Mouse (Mus musculus): Measurements from ENCODE around the gene Cabin1. TPM values are rescaled to one million over a fixed set of nuclear protein-coding genes. Genes with fewer than 3 reads are reported as not detected.

Gene Cabin1
- total and polyA plus RNA-seq, 3 experiments: 27.2 to 115 (median 54.9) TPM

- no peak overlapping the region for H3K27ac ChIP-seq (ENCODE audit: control insufficient read depth, low read depth, low read length)
- DNase-seq (ENCODE audit: low read depth, low spot score): no peak
These were observed 116.0 kb downstream of the Cabin1 start for GRCm38 (mm10) chr10:75648091-75648490.

GRCm38 (mm10) chr10:75647362-75647761 is 116.8 kb downstream of the Cabin1 start:
- no peaks in the 10 kb centered on the region for H3K9me3 ChIP-seq (replicated peaks; ENCODE audit: insufficient read depth, low read length)

More at GRCm38 (mm10) chr10:75648091-75648490, 116.0 kb downstream of the Cabin1 start:
- Histone ChIP-seq H3K4me1 (ENCODE audit: control insufficient read depth in 1 of 2, insufficient read depth in 2 of 2, low read length in 2 of 2) (peaks cover 0 to 3% of the 10 kb centered on the region in 2 experiments; a peak in 2 of 4 replicates), H3K79me2 (ENCODE audit: control insufficient read depth, insufficient read depth, low read length, poor library complexity) (no peaks in the 10 kb centered on the region), H3K9me3 (replicated peaks; ENCODE audit: insufficient read depth, low read length) (no peaks in the 10 kb centered on the region), H3K27me3 (ENCODE audit: control insufficient read depth in 1 of 2, insufficient read depth in 2 of 2, low read length in 2 of 2) (no peaks in the 10 kb centered on the region), H3K9ac (ENCODE audit: control insufficient read depth, low read depth, low read length, poor library complexity, severe bottlenecking) (no peak overlapping the region), H3K36me3 (ENCODE audit: control insufficient read depth in 1 of 2, insufficient read depth in 2 of 2, low read length in 2 of 2) (peaks cover 0 to 3% of the 10 kb centered on the region in 2 experiments; a peak in 1 of 4 replicates), H3K4me3 (ENCODE audit: control insufficient read depth in 1 of 2, insufficient read depth in 1 of 2, low read depth in 2 of 2, low read length in 2 of 2) (no peak overlapping the region)
- TF ChIP-seq MYB (IDR thresholded peaks at IDR 0.05; ENCODE audit: low read depth, low read length) (no peak), ZMIZ1 (IDR thresholded peaks at IDR 0.05; ENCODE audit: low read depth, low read length) (no peak), SMC3 (IDR thresholded peaks at IDR 0.05; ENCODE audit: low read depth, low read length) (no peak), TBP (IDR thresholded peaks at IDR 0.05; ENCODE audit: low read depth, low read length) (no peak), USF1 (IDR thresholded peaks at IDR 0.05; ENCODE audit: low read depth, low read length) (no peak), TCF12 (IDR thresholded peaks at IDR 0.05; ENCODE audit: low read depth, low read length) (no peak)

GRCm38 (mm10) chr10:75646406-75646805 is 117.7 kb downstream of the Cabin1 start:
- TF ChIP-seq CHD1 (IDR thresholded peaks at IDR 0.05; ENCODE audit: low read depth, low read length) (no peak), MYC (IDR thresholded peaks at IDR 0.05; ENCODE audit: low read depth, low read length) (no peak), TCF12 (IDR thresholded peaks at IDR 0.05; ENCODE audit: low read depth, low read length) (no peak), JUND (IDR thresholded peaks at IDR 0.05; ENCODE audit: low read depth, low read length) (no peak), CHD2 (IDR thresholded peaks at IDR 0.05; ENCODE audit: low read length) (no peak), ETS1 (IDR thresholded peaks at IDR 0.05; ENCODE audit: low read depth, low read length) (no peak), POLR2A (IDR thresholded peaks at IDR 0.05; ENCODE audit: control insufficient read depth in 1 of 2, insufficient read depth in 1 of 2, low read depth in 1 of 2, low read length in 2 of 2, poor library complexity in 1 of 2) (no peak), GATA1 (IDR thresholded peaks at IDR 0.05; ENCODE audit: low read depth, low read length) (no peak), TAL1 (IDR thresholded peaks at IDR 0.05; ENCODE audit: low read length) (no peak), NELFE (IDR thresholded peaks at IDR 0.05; ENCODE audit: low read depth, low read length) (no peak), UBTF (IDR thresholded peaks at IDR 0.05; ENCODE audit: borderline replicate concordance, insufficient read depth, low read depth, low read length) (no peak), USF1 (IDR thresholded peaks at IDR 0.05; ENCODE audit: low read depth, low read length) (no peak), ZMIZ1 (IDR thresholded peaks at IDR 0.05; ENCODE audit: low read depth, low read length) (no peak)

More at GRCm38 (mm10) chr10:75647362-75647761, 116.8 kb downstream of the Cabin1 start:
- H3K36me3 ChIP-seq (ENCODE audit: control insufficient read depth in 1 of 2, insufficient read depth in 2 of 2, low read length in 2 of 2): peaks cover 0 to 3% of the 10 kb centered on the region in 2 experiments; a peak in 1 of 4 replicates
- no peak for TF ChIP-seq TBP (IDR thresholded peaks at IDR 0.05; ENCODE audit: low read depth, low read length)
- TF ChIP-seq ZNF384 (IDR thresholded peaks at IDR 0.05; ENCODE audit: low read depth, low read length): no peak
- no peak for TF ChIP-seq RAD21 (IDR thresholded peaks at IDR 0.05; ENCODE audit: low read depth, low read length)
- no peak for TF ChIP-seq POLR2AphosphoS2 (IDR thresholded peaks at IDR 0.05; ENCODE audit: low read length)
- no peak for TF ChIP-seq EP300 (IDR thresholded peaks at IDR 0.05; ENCODE audit: low read depth in 1 of 2, low read length in 2 of 2)
- no peak for TF ChIP-seq NRF1 (IDR thresholded peaks at IDR 0.05; ENCODE audit: insufficient read depth, low read depth, low read length, poor library complexity, severe bottlenecking)
- TF ChIP-seq MEF2A (IDR thresholded peaks at IDR 0.05; ENCODE audit: extremely low read depth, insufficient replicate concordance, low read depth, low read length, poor library complexity, severe bottlenecking): no peak
- no peaks in the 10 kb centered on the region for H3K79me2 ChIP-seq (ENCODE audit: control insufficient read depth, insufficient read depth, low read length, poor library complexity)
- no peak overlapping the region for H3K4me3 ChIP-seq (ENCODE audit: control insufficient read depth in 1 of 2, insufficient read depth in 1 of 2, low read depth in 2 of 2, low read length in 2 of 2)
- H3K27ac ChIP-seq (ENCODE audit: control insufficient read depth, low read depth, low read length): no peak overlapping the region
- peaks cover 0 to 3% of the 10 kb centered on the region in 2 experiments; a peak in 2 of 4 replicates for H3K4me1 ChIP-seq (ENCODE audit: control insufficient read depth in 1 of 2, insufficient read depth in 2 of 2, low read length in 2 of 2)
- no peak overlapping the region for H3K9ac ChIP-seq (ENCODE audit: control insufficient read depth, low read depth, low read length, poor library complexity, severe bottlenecking)
- DNase-seq (ENCODE audit: low read depth, low spot score): no peak
- no peaks in the 10 kb centered on the region for H3K27me3 ChIP-seq (ENCODE audit: control insufficient read depth in 1 of 2, insufficient read depth in 2 of 2, low read length in 2 of 2)

More at GRCm38 (mm10) chr10:75646406-75646805, 117.7 kb downstream of the Cabin1 start:
- H3K79me2 ChIP-seq (ENCODE audit: control insufficient read depth, insufficient read depth, low read length, poor library complexity): no peaks in the 10 kb centered on the region
- no peaks in the 10 kb centered on the region; a peak in 1 of 4 replicates for H3K36me3 ChIP-seq (ENCODE audit: control insufficient read depth in 1 of 2, insufficient read depth in 2 of 2, low read length in 2 of 2)
- no peak overlapping the region for H3K9ac ChIP-seq (ENCODE audit: control insufficient read depth, low read depth, low read length, poor library complexity, severe bottlenecking)
- H3K9me3 ChIP-seq (replicated peaks; ENCODE audit: insufficient read depth, low read length): no peaks in the 10 kb centered on the region
- no peaks in the 10 kb centered on the region for H3K27me3 ChIP-seq (ENCODE audit: control insufficient read depth in 1 of 2, insufficient read depth in 2 of 2, low read length in 2 of 2)
- no peak overlapping the region for H3K27ac ChIP-seq (ENCODE audit: control insufficient read depth, low read depth, low read length)
- peaks cover 0 to 3% of the 10 kb centered on the region in 2 experiments; a peak in 2 of 4 replicates for H3K4me1 ChIP-seq (ENCODE audit: control insufficient read depth in 1 of 2, insufficient read depth in 2 of 2, low read length in 2 of 2)
- DNase-seq (ENCODE audit: low read depth, low spot score): no peak
- H3K4me3 ChIP-seq (ENCODE audit: control insufficient read depth in 1 of 2, insufficient read depth in 1 of 2, low read depth in 2 of 2, low read length in 2 of 2): no peak overlapping the region
